Mouse (Mus musculus): ENCODE measurements around the gene Cd151.
A peak's percentile ranks its signal among the peaks of the same experiment; 100 is the strongest.

Gene Cd151

DNA sequence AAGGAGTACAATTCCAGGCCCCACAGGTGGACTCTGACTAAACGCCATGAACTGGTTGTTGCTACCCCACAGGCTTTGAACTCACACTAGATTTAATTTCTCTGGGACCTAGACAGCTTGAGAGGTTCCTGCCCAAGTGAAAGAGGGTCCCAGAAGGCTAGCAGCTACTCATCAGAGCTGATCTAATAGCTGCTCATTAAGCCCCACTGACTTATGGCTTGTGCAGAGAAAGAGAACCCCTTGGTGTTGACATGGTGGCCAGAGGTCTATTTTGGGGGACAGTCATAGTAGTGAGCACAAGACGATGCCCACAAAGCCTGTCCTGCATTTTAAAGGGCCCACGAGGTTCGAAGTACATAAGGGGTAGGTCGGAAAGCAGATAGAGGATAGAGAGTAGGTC, 7.0 kb downstream of the Cd151 start:
- no peak for DNase-seq (ENCODE audit: low read depth)

- DNase-seq (ENCODE audit: low read depth), result peak; percentile 68
Observed at GRCm38 (mm10) chr7:141475011-141475804, 8.0 kb downstream of the Cd151 start, which contains the start of the genes Polr2l and Tspan4. Gene Polr2l (minus strand): TSS chr7:141475132. Gene Tspan4 (plus strand): TSS chr7:141475240.

- DNase-seq (ENCODE audit: low read depth), result no peak
Observed at GRCm38 (mm10) chr7:141475805-141476158, 8.6 kb downstream of the Cd151 start.

DNA sequence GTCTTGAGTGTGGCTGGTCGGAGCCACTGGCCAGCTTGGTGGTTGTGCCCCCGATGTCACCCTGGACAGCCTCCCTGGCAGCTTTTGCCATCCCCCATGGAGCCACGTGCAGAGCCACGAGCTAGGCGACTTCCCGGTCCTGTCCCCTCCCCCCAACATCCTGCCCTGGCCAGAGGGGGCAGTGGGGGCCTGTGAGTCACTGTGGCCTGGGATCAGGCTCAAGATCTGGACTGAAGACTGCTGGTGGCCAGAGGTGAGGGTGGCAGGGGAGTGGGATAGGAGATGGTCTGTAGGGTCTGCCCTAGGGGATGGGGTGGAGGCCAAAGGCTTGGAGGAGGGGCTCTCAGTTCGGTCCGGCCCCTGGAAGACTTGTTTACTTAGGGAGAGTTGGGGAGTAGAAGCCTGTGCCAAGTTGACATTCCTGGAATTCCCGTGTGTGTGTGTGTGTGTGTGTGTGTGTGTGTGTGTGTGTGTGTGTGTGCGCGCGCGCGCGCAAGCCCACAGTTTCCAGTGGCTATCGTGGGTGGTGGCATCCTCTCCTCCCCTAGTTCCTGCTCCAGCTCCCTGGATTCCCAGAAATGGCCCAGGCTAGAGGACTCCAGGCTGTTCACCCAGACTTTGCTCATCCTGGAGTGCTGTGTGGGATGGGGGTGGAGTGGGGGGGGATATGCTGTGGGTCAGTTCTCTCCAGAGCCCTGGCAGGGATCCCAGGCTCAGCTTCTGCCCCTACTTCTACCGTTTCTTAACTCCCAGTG, 9.2 kb downstream of the Cd151 start:
- DNase-seq (ENCODE audit: low read depth), result no peak

DNA sequence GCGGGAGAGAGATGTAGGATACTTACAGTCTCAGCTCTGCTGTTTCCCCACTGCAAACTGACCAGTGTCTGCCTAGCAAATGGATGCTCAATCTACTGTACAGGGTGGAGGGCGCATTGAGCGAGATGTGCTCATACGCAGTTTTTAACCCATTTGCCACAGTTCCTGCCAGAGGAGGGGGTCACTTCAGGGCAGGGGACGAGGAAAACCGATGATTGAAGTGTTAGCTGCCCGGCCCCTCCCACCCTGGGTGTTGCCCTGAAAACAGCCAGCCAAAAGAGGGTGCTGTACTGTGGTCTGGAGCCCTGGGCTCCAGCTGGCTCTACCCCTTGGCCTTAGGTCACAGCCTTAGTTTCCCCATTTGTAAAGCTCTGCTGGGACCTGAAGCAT, 9.8 kb downstream of the Cd151 start:
- DNase-seq (ENCODE audit: low read depth), result no peak

GRCm38 (mm10) chr7:141477578-141478269, 10.5 kb downstream of the Cd151 start:
- no peak for DNase-seq (ENCODE audit: low read depth)

DNA sequence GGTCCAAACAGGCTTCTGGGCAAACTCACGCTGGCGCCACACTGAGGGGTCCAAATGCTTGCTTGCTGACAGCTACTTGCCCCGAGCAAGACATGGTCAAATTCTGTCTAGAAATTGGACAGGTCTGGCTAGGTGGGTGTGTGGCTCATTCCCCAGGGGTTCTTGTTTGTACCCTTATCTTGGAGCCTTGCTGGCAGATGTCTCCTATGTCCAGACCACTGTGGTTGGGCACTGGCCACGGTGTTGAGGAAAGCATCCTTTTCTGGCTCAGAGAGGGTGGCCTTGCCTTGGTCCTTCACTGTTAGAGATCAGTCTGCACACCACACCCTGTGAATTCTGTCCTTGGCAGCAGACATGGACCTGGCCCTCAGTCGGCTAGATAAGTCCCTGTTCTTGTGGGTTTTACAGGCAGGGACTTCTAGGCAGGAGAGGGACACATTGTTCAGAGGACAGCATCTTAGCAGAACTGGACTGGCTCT, 11.1 kb downstream of the Cd151 start:
- DNase-seq (ENCODE audit: low read depth), result no peak

DNA sequence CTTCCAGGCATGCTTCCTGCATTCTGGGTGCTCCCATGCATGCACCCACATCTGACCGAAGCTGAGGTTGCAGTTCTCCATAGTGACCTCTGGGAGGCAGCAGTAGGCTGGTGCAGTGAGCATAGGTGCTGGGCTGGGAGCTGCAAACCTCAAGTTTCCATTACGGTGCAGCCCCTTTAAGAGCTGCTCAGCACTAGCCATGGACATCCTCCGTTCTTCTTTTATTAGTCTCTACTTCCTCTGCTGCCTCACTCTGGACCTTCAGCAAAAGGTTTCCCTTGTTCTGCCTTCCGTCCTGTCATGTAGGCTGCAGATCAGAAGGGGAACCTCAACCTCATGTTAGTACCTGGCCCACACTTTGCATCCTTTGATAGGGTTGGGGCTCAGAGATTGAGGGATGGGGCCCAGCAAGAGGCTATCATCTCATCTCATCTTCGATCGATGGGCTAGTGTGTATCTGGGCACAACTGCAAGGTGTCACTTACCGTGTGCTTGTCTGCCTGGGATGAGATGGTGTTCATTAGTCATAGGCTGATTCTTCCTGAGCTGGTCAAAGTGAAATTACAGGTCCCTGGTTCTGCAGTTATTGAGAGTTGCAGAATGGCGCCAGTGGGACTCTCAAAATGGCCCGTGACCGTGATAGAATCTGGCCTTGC, 13.8 kb downstream of the Cd151 start:
- DNase-seq (ENCODE audit: low read depth), result peak; percentile 76

DNA sequence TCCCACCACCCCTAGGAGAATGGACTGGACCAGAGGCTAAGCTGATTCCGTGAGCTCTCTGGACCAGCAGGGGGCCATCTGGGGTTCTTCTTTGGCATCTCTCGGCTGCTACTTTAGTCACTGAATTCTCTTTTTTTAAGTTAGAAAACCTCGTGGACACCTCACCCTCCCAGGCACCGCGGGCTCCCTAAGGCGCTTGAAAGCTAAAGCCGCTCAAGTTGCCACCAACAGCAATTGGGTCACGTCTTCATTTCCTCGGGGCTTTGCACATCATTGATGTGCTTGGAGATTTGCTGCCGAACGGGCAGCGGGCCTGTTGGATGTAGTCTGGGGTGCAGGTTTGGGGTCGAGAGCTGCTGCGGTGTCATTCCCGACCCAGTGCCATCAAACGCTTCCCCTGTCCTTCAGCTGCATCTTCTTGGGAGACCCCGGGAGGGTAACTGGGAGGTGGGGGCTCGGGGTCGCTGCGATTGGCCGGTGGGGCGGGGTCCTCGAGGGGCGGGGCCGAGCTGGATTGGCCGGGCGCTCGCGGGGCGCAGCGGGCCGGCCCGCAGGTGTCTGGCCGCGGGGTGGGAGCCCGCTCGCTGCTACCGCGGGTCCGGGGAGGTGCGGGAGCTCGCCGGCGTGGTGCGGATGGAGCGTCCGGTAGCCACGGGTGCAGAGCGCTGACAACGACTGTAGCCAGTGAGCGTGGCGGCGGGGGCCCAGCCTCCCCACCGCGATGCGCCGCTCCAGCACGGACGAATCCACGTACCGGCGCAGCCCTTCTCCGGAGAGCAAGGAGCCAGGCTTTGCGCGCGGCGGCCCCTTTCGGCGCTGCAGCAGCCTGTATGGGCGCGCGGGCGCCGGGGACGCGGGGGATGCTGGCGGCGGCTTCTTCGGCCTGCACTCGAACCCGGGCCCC, 14.6 kb downstream of the Cd151 start:
- DNase-seq (ENCODE audit: low read depth), result no peak

DNA sequence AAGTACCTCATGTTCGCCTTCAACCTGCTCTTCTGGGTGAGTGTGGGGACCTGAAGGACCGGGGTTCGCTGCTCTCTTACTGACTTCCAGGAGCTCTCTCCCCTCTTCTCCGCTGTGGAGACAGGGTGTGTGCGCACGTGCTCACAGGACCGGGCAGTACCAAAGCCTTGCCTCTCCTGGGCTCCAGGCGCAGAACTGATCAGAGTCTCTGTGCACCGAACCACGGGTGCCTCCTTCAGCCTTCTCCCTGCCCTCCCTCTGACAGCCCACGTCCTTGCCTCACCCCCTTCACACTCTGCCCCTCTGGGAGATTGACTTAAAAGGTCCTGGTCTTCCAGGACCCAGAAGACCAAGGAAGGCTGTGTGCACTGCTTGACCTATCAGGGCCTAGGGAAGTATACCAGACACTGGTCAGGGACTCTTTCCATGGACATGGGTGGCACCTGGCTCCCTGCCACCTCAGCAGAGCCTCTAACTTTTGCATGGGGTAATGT, 15.4 kb downstream of the Cd151 start:
- no peak for DNase-seq (ENCODE audit: low read depth)

GRCm38 (mm10) chr7:141483114-141483653, 16.0 kb downstream of the Cd151 start:
- DNase-seq (ENCODE audit: low read depth), result no peak

- DNase-seq (ENCODE audit: low read depth), result no peak
Observed at GRCm38 (mm10) chr7:141484186-141485120, 17.3 kb downstream of the Cd151 start.

DNA sequence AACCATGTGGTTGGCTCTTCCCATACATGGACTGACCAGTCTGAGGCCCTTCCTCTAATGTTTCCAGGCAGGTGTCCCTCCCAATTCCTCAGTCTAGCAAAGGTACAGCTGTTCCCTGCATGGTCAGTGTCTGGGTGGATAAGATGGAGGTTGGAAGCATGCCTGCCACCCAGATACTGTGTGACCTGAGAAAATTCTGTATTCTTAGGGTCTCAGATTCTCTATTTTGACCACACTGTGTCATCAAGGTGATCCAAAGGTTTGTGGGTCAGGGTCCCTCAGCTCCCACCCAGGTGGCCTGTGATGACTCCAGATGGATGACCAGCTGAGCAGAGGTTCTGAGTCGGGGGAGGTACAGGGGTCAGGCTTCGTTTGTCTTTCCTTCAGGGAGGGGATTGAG, 18.0 kb downstream of the Cd151 start:
- no peak for DNase-seq (ENCODE audit: low read depth)

DNA sequence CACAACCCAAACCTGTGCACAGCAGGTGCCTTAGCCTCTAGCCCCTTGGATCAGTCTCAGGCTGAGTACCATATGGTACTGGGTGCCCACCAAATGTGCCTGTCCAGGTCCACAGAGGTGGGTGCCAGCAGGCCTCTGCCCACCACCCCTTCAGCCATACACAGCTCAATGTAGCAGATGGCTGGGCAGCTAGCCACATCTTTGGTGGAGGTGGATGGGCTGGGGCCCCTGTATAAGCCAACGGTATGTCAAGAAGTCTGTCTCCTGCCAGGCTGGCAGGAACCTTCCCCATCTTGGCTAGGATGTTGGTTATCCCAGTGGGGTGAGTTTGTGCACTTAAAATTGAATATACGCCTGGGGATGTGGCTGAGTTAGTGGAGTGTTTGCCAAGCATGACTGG, 18.4 kb downstream of the Cd151 start:
- DNase-seq (ENCODE audit: low read depth), result no peak

GRCm38 (mm10) chr7:141486239-141486638, 19.0 kb downstream of the Cd151 start:
- no peak for DNase-seq (ENCODE audit: low read depth)

DNA sequence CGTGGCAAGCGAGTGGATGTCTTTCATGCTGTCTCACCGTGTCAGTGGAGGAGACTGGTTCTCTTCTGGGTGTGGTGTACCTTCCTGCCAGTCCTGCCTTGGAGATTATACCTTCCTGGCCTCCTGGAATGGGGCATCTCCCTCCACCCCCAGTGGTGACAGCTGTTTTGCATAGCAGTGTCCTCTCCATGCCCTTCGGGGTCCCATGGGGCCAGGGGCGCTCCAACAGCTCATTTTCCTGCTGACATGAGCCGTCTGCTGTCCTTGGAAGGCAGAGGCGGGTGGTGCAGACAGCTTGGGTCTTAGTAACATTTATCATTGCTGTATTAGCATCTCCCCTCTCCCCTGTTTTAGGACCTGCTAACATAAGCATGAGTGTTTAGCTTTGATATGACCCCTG, 19.9 kb downstream of the Cd151 start:
- no peak for DNase-seq (ENCODE audit: low read depth)

DNA sequence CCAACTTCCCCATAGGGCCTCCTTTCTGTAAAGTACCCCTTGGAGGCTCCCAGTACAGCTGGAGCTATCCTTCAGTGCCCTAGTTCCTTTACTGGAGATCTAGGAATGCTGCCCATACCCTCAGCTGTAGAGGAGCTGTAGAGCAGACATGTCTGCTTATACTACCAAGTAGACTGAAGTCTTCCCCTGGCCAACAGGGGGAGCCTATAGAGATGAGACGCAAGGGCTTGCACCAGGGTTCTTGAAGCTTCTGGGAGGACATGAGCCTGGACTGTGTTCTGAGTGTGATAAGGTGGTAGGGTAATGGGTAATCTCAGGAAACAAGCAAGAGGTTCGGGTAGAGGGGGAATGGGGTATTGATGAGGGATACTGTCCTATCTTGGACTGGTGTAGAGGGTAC, 24.0 kb downstream of the Cd151 start:
- no peak for DNase-seq (ENCODE audit: low read depth)

DNA sequence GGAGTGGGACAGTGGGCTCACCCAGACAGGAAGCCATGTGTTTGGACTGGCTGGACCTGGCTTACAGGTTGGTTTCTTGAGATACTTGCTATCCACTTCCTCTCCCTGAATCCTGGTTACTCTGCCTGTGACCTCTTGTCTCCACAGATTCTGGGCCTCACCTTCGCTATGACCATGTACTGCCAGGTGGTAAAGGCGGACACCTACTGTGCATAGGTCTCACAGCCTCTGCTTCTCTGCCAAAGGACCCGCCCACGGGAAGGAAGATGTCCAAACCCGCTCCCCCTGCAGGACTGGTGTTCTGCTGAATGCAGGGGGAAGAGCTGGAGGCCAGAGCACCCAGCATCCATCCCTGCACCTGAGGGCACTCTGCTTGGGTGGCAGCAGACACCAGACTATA, 25.5 kb downstream of the Cd151 start:
- no peak for DNase-seq (ENCODE audit: low read depth)

DNA sequence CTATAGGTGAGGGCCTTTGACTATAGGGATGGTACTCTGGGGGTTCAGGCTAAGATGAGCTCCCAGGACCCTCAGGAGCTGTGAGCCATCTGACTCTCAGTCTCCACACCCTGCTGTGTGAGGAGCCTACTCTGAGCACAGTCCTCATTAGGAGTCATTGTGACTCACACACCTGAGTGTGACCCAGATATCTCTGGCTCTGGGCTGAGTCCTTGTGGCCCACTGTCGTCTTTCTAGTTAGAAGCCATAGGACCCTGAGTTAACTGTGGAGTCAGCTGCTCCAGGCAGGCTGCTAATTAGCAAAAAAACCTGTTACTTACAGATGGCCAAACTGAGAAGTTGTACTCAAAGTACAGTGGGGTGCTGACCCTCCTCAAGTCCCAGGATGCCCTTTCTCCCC, 26.5 kb downstream of the Cd151 start:
- no peak for DNase-seq (ENCODE audit: low read depth)

- no peak for DNase-seq (ENCODE audit: low read depth)
Observed at GRCm38 (mm10) chr7:141495379-141495778, 28.2 kb downstream of the Cd151 start.
